Mouse (Mus musculus) G1E (cell line): ENCODE results near the gene Arhgap42. TPM values are rescaled to one million over a fixed set of nuclear protein-coding genes. Genes with fewer than 3 reads are reported as not detected.

Experiments used
- ATAC-seq: 2 replicates; pipeline ENCODE4 v1.8.0; 2016; ENCODE audit warnings: mild to moderate bottlenecking; ENCODE audit not compliant: insufficient number of reproducible peaks, poor library complexity, low FRiP score, severe bottlenecking; ENCODE audit errors: extremely low read depth
- DNase-seq: peaks from one replicate; pipeline ENCODE4 v3.0.0; 2012; ENCODE audit warnings: low spot score
- H3K27me3 ChIP-seq: 2 replicates; pipeline ENCODE4 v1.6.1; 2012; ENCODE audit warnings: mild to moderate bottlenecking, low read length, inconsistent platforms; ENCODE audit not compliant: insufficient read depth
- H3K36me3 ChIP-seq: replicated peaks from 2 replicates; pipeline ENCODE3; 2012; ENCODE audit warnings: mild to moderate bottlenecking, inconsistent platforms
- H3K4me1 ChIP-seq: 2 replicates; pipeline ENCODE4 v1.6.1; 2012; ENCODE audit warnings: low read depth, low read length, inconsistent platforms, mixed read lengths; ENCODE audit not compliant: insufficient read depth
- H3K4me3 ChIP-seq: 2 replicates; pipeline ENCODE4 v1.5.1; 2012; ENCODE audit warnings: low read depth, mild to moderate bottlenecking, inconsistent platforms, low read length, moderate library complexity, mixed read lengths
- H3K9me3 ChIP-seq: replicated peaks from 2 replicates; pipeline ENCODE4 v1.6.1; 2012; ENCODE audit warnings: inconsistent platforms
- CTCF ChIP-seq: IDR thresholded peaks from 2 replicates; pipeline ENCODE4 v1.5.1; 2012; ENCODE audit warnings: low read depth, low read length, inconsistent platforms, mixed read lengths
- GATA1 ChIP-seq: IDR thresholded peaks from 2 replicates; pipeline ENCODE4 v1.6.1; 2012; ENCODE audit warnings: borderline replicate concordance, low read length, inconsistent platforms, mixed read lengths
- GATA2 ChIP-seq: IDR thresholded peaks from 2 replicates; pipeline ENCODE4 v1.6.1; 2012; ENCODE audit warnings: low read depth, low read length, inconsistent platforms, borderline replicate concordance
- POLR2AphosphoS5 ChIP-seq: IDR thresholded peaks from 2 replicates; pipeline ENCODE4 v1.6.1; 2012; ENCODE audit warnings: low read depth, low read length, inconsistent platforms; ENCODE audit not compliant: insufficient replicate concordance
- TAL1 ChIP-seq: conservative IDR thresholded peaks from 2 replicates; pipeline ENCODE4 v1.6.1; 2012; ENCODE audit warnings: low read depth, low read length, inconsistent platforms, mixed read lengths
- polyA plus RNA-seq: library from polyadenylated mRNA; stranded (reverse); fragments of >175 nt; gene quantifications from 2 replicates; pipeline ENCODE4 v1.2.3, GENCODE M21; 2012
- total RNA-seq, 2 experiments: library from RNA; stranded (forward) in 1 of 2; stranded (reverse) in 1 of 2; fragments of 200-1000 nt in 1 of 2; fragments of >200 nt in 1 of 2; fragmentation: Nextera tagmentation in 1 of 2; gene quantifications; 2 replicates each; pipeline ENCODE4 v1.2.3; 2014 to 2017

The Arhgap42 gene
- total and polyA plus RNA-seq, 3 experiments: 0.22 TPM; not detected in 2

DNA sequence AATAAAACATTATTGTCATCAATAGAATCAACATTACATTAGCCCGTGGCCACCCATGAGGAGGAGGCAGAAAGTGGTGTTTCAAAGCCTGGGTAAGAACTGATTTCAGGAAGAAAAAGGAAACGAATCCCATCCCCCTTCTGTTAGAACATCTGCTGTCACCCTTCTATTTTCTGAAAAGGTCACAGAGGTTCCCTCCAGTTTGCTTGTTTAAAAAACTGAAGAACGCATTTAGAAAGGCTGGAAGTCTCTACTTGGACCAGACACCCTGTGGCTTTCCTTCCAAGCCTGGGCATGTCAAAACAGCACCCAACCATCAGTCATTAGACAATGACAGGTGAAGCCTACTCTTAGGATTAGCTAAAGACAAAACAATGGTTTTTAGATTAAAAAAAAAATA is 40.3 kb downstream of the Arhgap42 start:
- no peak for DNase-seq
- H3K9me3 ChIP-seq: no peaks in the 10 kb centered on the region
- TF ChIP-seq POLR2AphosphoS5 (no peak), CTCF (no peak), TAL1 (no peak), GATA1 (no peak), GATA2 (no peak)
- ATAC-seq: no peak
- H3K27me3 ChIP-seq: no peaks in the 10 kb centered on the region
- no peaks in the 10 kb centered on the region for H3K36me3 ChIP-seq
- no peak overlapping the region for H3K4me3 ChIP-seq
- H3K4me1 ChIP-seq: no peaks in the 10 kb centered on the region

DNA sequence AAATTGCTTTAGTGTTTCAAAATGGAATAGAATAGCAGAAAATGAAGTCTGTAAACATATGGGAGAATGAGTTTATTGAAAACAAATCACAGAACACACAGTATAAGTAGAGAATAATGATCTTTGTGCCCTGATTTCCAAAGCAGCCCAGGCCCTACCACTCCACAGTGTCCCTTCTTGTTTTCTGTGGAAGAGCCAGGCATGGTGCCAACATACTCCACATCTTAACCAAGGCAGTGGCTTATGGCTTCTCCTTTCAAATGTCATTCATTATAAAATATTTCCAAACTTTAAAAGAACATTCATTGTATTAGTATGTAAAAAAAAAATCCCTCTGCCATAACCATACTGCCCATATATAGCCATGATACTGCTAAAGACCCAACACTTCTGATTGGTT is 42.9 kb downstream of the Arhgap42 start:
- Histone ChIP-seq H3K36me3 (no peaks in the 10 kb centered on the region), H3K4me3 (no peak overlapping the region), H3K4me1 (no peaks in the 10 kb centered on the region), H3K9me3 (no peaks in the 10 kb centered on the region), H3K27me3 (no peaks in the 10 kb centered on the region)
- TF ChIP-seq GATA2 (no peak), GATA1 (no peak)
- DNase-seq (no peak), ATAC-seq (no peak)

DNA sequence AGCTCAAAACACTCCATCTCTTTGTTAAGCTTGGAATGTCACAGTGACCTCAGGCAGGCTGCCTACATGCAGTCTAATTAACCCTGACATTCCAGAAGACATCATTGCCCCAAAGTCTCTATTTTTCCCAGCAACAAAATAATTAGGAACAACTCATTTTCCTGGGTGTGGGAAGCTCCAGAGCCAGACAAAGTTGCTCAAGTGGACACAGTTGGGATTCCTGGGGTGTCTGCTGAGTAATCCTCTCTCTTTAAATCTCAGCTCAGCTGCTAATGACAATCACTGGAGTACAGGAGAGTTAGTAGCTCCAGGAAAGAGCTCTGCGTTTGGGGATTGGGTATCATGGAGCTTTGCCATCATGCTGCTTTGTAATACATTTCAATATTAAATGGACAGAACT is 44.4 kb downstream of the Arhgap42 start:
- no peaks in the 10 kb centered on the region for H3K4me1 ChIP-seq
- H3K27me3 ChIP-seq: no peaks in the 10 kb centered on the region
- H3K4me3 ChIP-seq: no peak overlapping the region
- H3K9me3 ChIP-seq: no peaks in the 10 kb centered on the region
- no peak for TF ChIP-seq GATA1
- TF ChIP-seq TAL1: no peak
- TF ChIP-seq CTCF: no peak
- no peak for TF ChIP-seq GATA2
- TF ChIP-seq POLR2AphosphoS5: no peak
- DNase-seq (no peak), ATAC-seq (no peak)
- H3K36me3 ChIP-seq: no peaks in the 10 kb centered on the region

DNA sequence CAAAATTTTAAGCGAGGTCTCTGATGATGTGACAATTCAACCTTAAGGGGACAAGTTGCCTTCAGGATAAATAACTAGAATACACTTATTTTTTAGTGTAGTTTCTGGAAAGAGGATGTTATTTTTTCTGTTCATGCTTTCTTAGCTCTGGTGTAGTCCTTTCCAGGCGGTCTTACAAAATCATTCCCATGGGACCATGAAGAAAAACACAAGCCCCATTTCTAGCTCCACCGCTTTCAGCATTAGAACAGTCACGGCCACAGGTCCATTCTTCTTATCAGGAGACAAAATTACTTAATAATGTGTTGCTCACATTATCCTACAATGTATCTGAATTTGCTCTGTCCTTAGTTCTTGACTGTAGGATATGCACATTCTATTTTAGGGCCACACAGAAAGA is 46.2 kb downstream of the Arhgap42 start:
- ATAC-seq: no peak
- Histone ChIP-seq H3K4me1 (no peaks in the 10 kb centered on the region), H3K9me3 (no peaks in the 10 kb centered on the region), H3K36me3 (no peaks in the 10 kb centered on the region), H3K27me3 (no peaks in the 10 kb centered on the region), H3K4me3 (no peak overlapping the region)
- TF ChIP-seq CTCF: no peak
- no peak for TF ChIP-seq TAL1
- TF ChIP-seq POLR2AphosphoS5: no peak
- TF ChIP-seq GATA1: no peak
- TF ChIP-seq GATA2: no peak
- no peak for DNase-seq

DNA sequence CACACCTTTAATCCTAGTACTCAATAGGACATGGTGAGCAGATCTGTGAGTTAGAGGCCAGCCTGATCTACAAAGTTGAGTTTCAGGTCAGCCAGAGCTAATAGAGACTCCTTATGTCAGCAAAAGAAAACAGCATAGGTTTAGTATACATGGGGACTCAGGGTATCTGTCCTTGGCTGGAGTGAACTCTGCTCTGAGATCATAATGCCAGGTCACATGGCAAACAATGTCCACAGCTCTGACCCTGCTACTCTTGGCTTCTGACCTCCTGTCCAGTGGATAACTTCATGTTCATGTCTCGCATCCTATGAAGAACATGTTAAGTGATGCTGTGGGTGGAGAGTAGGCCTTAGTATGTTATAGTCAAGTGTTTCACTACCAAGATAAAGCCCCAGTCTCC is 48.1 kb downstream of the Arhgap42 start:
- no peaks in the 10 kb centered on the region for H3K9me3 ChIP-seq
- DNase-seq: no peak
- H3K4me1 ChIP-seq: no peaks in the 10 kb centered on the region
- TF ChIP-seq TAL1 (no peak), CTCF (no peak), POLR2AphosphoS5 (no peak), GATA2 (no peak), GATA1 (no peak)
- no peak overlapping the region for H3K4me3 ChIP-seq
- ATAC-seq: no peak
- no peaks in the 10 kb centered on the region for H3K27me3 ChIP-seq
- no peaks in the 10 kb centered on the region for H3K36me3 ChIP-seq

DNA sequence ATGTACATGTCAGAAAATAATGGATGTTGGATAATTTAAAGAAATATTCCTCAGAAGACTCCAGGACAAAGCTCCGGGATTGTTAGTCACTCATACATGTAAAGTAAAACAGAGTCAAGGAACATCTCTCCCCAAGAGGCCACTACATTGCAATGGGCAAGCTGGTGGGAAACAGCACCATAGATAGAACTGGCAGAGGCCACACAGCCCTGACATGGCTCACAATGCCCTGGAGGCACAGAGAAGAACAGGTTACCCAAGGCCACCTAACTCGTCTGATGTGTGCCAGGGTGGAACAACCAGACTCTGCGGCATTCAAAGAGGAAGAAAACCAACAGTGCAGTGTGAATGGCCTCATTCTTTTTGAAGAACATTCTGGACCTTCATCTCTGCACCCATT is 50.7 kb downstream of the Arhgap42 start:
- Histone ChIP-seq H3K4me1 (no peaks in the 10 kb centered on the region), H3K9me3 (no peaks in the 10 kb centered on the region), H3K36me3 (no peaks in the 10 kb centered on the region), H3K27me3 (no peaks in the 10 kb centered on the region), H3K4me3 (no peak overlapping the region)
- ATAC-seq: no peak
- no peak for DNase-seq
- TF ChIP-seq POLR2AphosphoS5 (no peak), GATA2 (no peak), CTCF (no peak), TAL1 (no peak), GATA1 (no peak)

DNA sequence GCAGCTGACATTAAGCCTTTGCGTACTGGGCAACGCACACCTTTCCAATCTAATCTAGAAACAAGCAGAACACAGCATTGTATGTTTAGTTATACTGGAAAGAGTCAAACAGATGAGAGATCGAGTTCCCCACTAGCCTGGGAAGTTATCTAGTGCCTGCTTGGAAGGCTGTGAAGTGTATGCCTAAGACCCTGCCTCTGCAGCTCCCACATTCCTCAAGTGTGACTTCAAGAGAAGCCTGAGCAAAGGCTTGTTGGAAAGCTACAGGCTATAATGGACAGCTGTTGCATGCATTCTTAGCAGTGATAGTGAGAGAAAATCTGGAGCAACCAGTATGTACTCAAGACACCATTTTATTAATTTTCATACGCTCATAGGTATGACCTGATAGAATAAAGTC is 61.2 kb downstream of the Arhgap42 start:
- DNase-seq (no peak), ATAC-seq (no peak)
- Histone ChIP-seq H3K4me3 (no peak overlapping the region), H3K36me3 (no peaks in the 10 kb centered on the region), H3K9me3 (no peaks in the 10 kb centered on the region), H3K4me1 (no peaks in the 10 kb centered on the region), H3K27me3 (no peaks in the 10 kb centered on the region)
- TF ChIP-seq CTCF: no peak
- no peak for TF ChIP-seq POLR2AphosphoS5
- no peak for TF ChIP-seq GATA2
- TF ChIP-seq TAL1: no peak
- no peak for TF ChIP-seq GATA1
